Mouse (Mus musculus): ENCODE measurements around the gene Thbs3.

GRCm38 (mm10) chr3:89203142-89203514, 11.9 kb upstream of the Thbs3 start:
- no peak for TF ChIP-seq POLR2A (IDR thresholded peaks at IDR 0.05; ENCODE audit: insufficient read depth, low read depth, low read length)
- no peak for TF ChIP-seq CTCF (IDR thresholded peaks at IDR 0.05; ENCODE audit: insufficient read depth, low read depth, low read length)
